Mouse (Mus musculus): Measurements from ENCODE around the gene Zfp189. TPM values are rescaled to one million over a fixed set of nuclear protein-coding genes. Genes with fewer than 3 reads are reported as not detected.

Gene Zfp189
- total RNA-seq, 2 experiments from 2014 or later = 7.3 to 10.4 TPM

DNA sequence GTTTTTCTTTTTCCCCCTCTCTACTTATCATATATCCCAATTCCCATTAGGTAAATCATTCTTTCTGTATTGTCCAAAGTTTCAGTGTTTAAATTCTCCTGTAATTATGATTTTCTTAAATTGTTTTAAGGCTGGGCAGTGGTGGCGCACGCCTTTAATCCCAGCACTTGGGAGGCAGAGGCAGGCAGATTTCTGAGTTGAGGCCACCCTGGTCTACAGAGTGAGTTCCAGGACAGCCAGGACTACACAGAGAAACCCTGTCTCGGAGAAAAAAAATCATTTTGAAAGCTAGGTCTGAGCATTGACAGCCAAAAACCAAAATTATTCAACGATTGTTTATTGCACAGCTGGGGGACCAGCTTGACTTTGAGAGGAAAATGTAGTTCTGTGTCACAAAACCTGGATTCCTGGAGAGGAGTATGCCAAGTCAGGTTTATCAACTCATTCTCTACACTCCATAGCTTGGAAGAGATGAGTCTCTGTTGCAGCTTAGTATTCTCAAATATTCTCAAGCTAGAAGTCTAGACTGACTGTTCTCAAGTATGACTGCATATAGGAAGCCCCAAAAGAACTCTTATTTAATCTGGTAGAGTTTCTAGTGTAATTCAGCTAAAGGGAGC lies 14.8 kb downstream of the Zfp189 start:
- ATAC-seq (replicated peaks; ENCODE audit: low FRiP score, low TSS enrichment, poor library complexity, severe bottlenecking) = no peak

DNA sequence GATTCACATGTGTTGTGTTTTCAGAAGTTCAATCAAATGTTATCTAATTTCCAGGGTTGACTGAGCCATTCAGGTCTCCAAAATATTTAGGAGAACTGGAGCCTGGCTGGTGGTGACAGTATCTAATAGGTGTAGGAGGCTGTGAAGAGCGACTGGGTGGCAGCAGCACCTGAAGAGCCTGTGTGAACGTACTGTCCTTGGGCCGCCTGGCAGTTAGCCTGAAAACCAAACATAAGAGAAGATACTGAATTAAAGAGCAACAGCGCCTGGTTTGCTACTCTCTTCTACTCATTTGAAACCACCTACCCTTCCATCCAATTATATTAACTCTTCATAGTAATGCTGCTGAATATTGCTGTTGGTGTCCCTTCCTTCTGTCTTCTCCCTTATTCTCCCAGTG lies 15.7 kb downstream of the Zfp189 start:
- ATAC-seq (replicated peaks; ENCODE audit: low FRiP score, low TSS enrichment, poor library complexity, severe bottlenecking) = no peak

DNA sequence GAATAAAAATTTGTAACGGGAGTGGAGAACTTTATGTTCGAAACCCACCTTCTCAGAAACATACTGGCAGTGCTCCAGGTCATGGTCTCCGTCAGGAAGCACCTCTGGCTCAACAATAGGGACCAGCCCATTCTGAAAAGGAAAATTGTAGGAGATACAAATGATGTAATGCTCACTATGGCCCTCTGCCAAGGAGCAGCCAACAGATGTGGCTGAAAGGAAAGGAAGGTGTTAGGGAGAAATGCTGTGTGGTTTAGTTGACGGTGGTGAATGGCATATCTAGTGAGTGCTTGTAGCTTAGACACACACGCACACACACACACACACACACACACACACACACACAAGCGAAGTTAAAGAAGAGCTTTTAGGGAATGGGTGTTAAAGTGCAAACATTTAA lies 18.7 kb downstream of the Zfp189 start:
- ATAC-seq (replicated peaks; ENCODE audit: low FRiP score, low TSS enrichment, poor library complexity, severe bottlenecking) = no peak

DNA sequence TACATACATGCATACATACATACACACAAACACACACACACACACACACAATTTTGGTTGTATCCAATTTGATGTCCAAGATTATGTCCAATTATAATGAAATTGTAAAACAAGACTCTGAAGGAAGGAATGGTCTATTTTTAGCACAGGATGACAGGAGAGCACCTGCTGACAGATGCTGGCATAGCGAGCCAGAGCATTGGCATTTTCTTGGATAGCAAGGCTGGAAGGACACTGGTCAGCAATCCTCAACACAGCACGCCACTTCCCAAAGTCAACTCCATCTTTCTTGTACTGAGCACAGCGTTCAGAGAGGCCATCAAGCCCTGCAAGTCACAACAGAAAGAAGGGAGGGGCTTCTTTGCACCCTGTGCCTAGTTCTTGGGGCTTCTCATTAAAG lies 20.0 kb downstream of the Zfp189 start:
- ATAC-seq (replicated peaks; ENCODE audit: low FRiP score, low TSS enrichment, poor library complexity, severe bottlenecking) = no peak

DNA sequence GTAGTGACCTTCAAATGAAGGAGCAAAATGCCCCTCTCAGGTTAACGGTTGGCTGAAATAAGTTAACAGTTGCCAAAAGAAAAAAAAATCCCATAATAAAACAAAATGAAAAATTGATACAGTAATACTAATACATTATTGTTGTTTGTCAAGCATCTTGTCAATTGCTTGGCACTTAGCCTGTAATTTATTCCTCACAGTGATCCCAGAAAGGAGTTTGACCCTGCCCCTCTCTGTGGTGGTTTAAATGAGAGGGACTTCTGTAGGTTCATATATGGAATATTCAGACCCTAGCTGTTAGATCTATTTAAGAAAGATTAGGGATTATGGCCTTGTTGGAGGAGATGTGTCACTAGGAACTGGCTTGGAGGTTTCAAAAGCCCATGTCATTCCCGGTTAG lies 25.1 kb downstream of the Zfp189 start:
- ATAC-seq (replicated peaks; ENCODE audit: low FRiP score, low TSS enrichment, poor library complexity, severe bottlenecking) = no peak

DNA sequence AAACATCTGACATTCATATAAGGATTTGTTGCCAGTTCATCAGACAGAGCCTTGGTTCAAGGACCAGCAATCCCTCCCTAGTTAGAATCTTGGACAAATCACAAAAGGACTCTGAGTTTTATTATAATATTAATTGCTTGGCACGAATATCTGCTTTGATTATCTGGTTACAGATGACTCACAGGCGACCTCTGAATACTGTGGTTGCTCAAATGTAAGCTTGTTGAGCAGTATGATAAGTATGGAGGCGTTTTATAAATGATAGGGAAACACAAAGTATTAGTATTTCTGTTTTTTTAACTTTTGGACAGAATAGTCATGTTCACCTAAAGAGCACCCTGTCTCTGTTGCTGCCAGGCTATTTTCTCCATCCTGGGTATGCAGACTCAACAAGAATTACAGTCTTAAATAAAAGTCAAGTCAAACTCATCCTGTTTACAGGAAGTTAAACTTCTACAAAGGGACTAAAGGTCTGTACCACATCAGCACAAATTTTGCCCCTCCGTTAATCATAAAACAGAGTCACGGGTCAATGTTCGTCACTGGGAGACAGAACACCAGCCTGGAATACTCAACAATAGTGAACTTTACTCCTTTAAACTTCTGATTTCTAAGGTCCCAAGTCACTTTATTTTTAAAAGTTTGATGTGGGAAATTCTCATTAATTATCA lies 26.0 kb downstream of the Zfp189 start:
- ATAC-seq (replicated peaks; ENCODE audit: low FRiP score, low TSS enrichment, poor library complexity, severe bottlenecking) = no peak

DNA sequence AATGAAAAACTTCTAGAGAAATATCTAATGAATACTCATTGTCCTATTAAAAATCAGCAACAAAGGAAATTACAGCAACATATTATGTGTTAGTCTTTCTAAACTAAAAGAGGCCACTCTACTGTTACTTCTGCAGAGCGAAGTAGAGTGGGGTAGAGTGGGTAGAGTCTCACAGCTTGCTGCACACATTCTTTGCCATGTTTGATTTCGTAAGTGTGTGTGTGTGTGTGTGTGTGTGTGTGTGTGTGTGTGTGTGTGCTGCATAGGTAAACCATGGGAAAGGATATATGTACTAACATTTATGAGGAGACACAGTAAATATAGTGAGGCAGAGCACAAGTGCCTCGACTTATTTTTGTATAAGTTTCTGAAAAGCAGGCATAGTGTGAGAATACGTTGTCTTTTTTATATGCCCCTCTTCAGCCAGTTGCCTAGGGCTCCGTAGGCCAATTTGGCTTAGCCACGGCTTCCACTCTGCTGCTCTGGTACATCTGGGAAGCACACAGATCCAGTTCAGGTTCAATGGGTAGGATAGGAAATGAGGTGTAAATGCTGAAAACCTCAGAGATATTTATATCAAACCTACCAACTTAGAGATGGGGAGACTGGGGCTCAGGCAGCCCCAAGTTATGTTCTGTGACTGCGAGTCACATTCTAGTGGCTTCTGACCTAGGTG lies 26.7 kb downstream of the Zfp189 start:
- ATAC-seq (replicated peaks; ENCODE audit: low FRiP score, low TSS enrichment, poor library complexity, severe bottlenecking) = no peak

DNA sequence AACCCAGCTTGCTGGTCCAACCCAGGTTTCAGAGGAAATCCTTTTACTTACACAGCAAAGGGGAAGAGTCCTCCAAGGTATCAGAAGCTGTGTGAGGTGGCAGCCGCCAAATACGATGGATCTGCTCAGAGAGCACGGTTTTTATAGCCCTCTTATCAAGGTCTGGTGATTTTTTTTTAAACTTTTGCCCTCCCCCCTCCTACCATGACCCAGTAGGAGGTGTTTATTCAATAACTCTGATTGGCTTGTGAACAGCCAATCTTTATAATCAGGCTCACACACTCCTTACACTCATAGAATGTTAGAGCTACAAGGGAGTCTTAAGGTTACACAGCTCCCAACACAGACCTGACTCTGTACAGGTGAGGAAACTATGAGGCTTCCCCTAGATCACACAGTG lies 28.4 kb downstream of the Zfp189 start, which contains the start of gene Aldob:
Aldob (minus strand) TSS at position 164 of the 400 bp plus-strand sequence.
- ATAC-seq (replicated peaks; ENCODE audit: low FRiP score, low TSS enrichment, poor library complexity, severe bottlenecking) = no peak

DNA sequence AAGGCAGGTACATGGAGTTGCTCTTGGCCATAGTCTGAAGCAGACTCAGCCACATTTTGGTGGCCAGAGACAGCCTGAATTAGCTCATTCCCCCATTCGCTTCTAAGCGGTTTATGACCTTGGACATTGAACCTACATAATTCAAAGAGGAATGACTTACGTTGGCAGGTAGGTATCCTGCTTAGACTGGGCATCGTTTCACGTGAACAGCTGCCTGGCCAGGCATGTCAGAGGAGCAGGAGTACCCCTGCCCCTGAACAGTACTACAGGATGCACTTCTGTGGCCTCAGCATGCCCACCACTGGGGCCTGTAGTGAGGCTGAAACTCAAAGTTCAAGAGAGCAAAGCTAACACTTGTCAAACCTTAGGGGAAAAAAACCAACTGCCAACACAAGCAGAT lies 32.4 kb downstream of the Zfp189 start:
- ATAC-seq (replicated peaks; ENCODE audit: low FRiP score, low TSS enrichment, poor library complexity, severe bottlenecking) = no peak

DNA sequence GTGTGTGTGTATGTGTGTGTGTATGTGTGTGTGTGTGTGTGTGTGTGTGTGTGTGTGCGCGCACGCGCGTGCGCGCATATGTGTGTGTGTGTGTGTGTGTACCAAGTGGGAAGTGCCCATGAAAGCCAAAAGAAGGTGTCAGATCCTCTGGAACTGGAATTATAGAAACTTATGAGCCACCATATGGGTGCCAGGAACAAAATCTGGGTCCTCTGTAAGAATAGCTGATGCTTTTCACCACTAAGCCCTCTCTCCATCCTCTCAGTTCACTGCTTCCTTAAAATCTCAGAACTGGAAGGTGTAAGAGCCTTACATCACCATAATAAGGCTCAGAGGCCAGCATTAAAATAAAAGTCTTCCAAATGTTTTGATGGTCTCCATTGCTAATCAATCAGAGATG lies 36.4 kb downstream of the Zfp189 start:
- no peak for ATAC-seq (replicated peaks; ENCODE audit: low FRiP score, low TSS enrichment, poor library complexity, severe bottlenecking)

DNA sequence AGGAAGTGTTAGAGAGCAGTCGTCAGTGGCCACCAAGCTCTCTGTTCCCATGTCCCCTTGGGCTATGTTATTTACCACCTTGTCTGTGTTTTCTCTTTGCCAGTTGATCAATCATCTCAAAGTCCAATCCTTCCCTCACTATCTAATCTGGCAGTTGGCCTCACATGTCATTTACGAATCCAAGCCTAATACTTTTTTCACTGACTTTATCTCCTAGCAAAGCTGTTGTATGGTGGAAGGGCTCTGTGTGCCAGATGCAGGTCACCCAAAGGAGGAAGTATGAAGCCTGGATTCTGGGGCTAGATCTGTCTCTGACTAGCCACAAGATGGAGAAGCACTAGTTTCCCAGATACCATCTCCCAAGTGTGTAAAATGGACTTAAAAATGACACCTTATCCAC lies 37.2 kb downstream of the Zfp189 start:
- no peak for ATAC-seq (replicated peaks; ENCODE audit: low FRiP score, low TSS enrichment, poor library complexity, severe bottlenecking)

DNA sequence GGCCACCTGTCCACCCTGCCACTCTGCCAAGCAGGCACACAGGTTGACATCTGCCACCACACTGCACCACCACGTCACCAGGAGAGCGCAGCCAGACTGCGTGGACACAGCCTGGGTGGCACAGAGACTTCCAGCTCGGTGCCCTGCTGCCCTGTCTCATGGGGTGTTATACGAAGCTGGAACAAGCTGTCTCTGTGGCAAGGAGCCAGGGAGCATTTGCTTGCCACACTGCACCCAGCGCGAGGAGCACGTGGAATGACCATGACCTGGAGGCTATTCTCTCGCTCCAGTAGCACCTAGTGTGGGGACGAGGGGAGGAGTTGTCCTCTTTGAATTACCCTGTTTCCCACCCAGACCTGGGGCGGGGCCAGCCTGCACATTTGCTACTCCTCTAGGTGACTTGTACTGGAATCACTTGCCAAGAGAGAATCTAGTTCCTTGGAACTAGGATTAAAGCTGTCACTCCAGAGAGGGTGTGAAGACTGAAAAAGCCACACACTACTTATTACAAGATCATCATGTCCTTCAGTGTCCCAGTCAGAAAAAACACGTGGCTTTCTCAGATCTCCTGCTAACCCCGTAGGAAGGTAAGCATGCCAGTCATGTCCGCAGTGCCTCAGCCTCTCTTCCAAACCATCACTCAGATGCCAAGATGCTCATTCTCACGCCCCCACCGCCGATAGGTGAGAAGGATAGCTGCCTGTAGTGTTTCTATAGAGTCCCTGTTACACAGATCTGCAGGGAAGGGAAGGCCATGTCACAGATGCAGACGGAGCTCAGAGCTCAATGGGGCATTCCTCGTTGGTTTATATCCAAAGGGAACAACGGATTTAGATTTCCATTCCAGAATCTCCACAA lies 39.2 kb downstream of the Zfp189 start:
- ATAC-seq (replicated peaks; ENCODE audit: low FRiP score, low TSS enrichment, poor library complexity, severe bottlenecking) = no peak

DNA sequence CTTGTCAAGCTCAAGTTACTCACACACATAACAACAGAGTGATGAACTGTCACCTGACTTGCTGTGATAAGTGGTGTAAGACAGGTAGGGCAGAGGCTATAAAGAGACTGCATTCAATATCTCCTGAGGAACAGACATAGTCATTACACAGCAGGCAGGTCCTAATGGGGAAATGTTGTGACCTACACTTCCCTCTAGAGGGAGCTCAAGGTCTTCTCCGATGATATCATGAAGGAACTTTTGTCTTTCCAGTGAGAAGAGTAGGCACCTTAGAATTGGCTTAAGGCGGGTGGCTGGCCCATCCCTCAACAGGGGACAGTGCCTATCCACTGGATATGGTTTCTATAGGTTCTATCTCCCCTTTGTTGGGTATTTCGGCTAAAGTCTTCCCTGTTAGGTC lies 46.6 kb downstream of the Zfp189 start:
- peak; percentile 100 for ATAC-seq (replicated peaks; ENCODE audit: low FRiP score, low TSS enrichment, poor library complexity, severe bottlenecking)

DNA sequence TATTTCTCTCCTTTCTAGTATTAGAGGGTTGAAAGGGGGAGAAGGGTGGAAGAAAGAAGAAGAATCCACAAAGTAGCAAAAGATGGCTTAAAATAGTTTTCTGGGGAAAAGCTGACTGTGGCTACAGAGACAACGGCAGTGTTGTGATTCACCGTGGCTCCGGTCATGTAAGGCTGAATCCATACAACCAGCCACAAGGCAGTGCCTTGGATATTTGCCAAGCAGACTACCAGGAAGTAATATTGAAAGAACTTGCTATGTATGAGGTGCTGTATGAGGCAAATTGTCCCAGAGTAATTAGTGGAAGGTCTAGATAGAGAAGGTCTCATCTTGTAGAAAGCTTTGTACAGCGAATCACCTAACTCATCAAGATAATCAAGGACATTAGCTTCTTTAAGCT lies 51.2 kb downstream of the Zfp189 start:
- ATAC-seq (replicated peaks; ENCODE audit: low FRiP score, low TSS enrichment, poor library complexity, severe bottlenecking) = no peak

Other genes with a start within 250 kb of the Zfp189 start
- 1.7 TPM in 1 of 2 replicates, not detected in the other for gene Acnat2, start 113.0 kb upstream of the Zfp189 start, total RNA-seq (2014; fragmentation: Nextera tagmentation)
- not detected in 2 replicates for gene Acnat2, start 113.0 kb upstream of the Zfp189 start, total RNA-seq (2017)
- gene Acnat1, start 47.3 kb upstream of the Zfp189 start, total RNA-seq (2014; fragmentation: Nextera tagmentation) = 0.72 TPM in 1 of 2 replicates, not detected in the other
- gene Acnat1, start 47.3 kb upstream of the Zfp189 start, total RNA-seq (2017) = not detected in 2 replicates
- gene Baat, start 14.6 kb upstream of the Zfp189 start, total RNA-seq (2014; fragmentation: Nextera tagmentation) = 0.40 TPM in 1 of 2 replicates, not detected in the other
- not detected in 2 replicates for gene Baat, start 14.6 kb upstream of the Zfp189 start, total RNA-seq (2017)
- gene Mrpl50, start 83 bp upstream of the Zfp189 start, total RNA-seq (2014; fragmentation: Nextera tagmentation) = 61.2 and 68.9 TPM in 2 replicates
- gene Mrpl50, start 83 bp upstream of the Zfp189 start, total RNA-seq (2017) = 52.4 and 72.4 TPM in 2 replicates
- 0.30 TPM in 1 of 2 replicates, not detected in the other for gene Aldob, start 28.4 kb downstream of the Zfp189 start, total RNA-seq (2014; fragmentation: Nextera tagmentation)
- not detected in 2 replicates for gene Aldob, start 28.4 kb downstream of the Zfp189 start, total RNA-seq (2017)
- 1.7 and 2.1 TPM in 2 replicates for gene Tmem246, start 76.7 kb downstream of the Zfp189 start, total RNA-seq (2014; fragmentation: Nextera tagmentation)
- gene Tmem246, start 76.7 kb downstream of the Zfp189 start, total RNA-seq (2017) = 3.0 and 3.3 TPM in 2 replicates
- 62.2 and 66.1 TPM in 2 replicates for gene Rnf20, start 110.8 kb downstream of the Zfp189 start, total RNA-seq (2014; fragmentation: Nextera tagmentation)
- 153 and 170 TPM in 2 replicates for gene Rnf20, start 110.8 kb downstream of the Zfp189 start, total RNA-seq (2017)
- gene Ppp3r2, start 160.8 kb downstream of the Zfp189 start, total RNA-seq (2014; fragmentation: Nextera tagmentation) = not detected in 2 replicates
- gene Ppp3r2, start 160.8 kb downstream of the Zfp189 start, total RNA-seq (2017) = not detected in 2 replicates